Mouse (Mus musculus) erythroblast, embryonic 14.5 days (primary cell): ENCODE measurements around the gene Chmp1a.

ENCODE experiments used
- GATA1 ChIP-seq: IDR thresholded peaks from 2 replicates; pipeline ENCODE4 v1.6.1; 2012; ENCODE audit warnings: low read length, inconsistent platforms, mixed read lengths
- TAL1 ChIP-seq: IDR thresholded peaks from 3 replicates; pipeline ENCODE4 v1.6.1; 2012; ENCODE audit warnings: low read length, inconsistent platforms, mixed read lengths

GRCm38 (mm10) chr8:123213118-123213772 lies 682 bp upstream of the Chmp1a start:
- TF ChIP-seq GATA1 (no peak), TAL1 (no peak)
